Mouse (Mus musculus) E14TG2a.4 (cell line): ENCODE data around the gene Ell.

Source experiments
- CTCF ChIP-seq: conservative IDR thresholded peaks from 2 replicates; pipeline ENCODE4 v1.5.1; 2014; ENCODE audit warnings: low read length
- NANOG ChIP-seq: IDR thresholded peaks from 2 replicates; pipeline ENCODE4 v1.6.1; 2014; ENCODE audit warnings: borderline replicate concordance, low read length, mixed read lengths
- POU5F1 ChIP-seq: IDR thresholded peaks from 2 replicates; pipeline ENCODE4 v1.6.1; 2014; ENCODE audit warnings: low read length, borderline replicate concordance

DNA sequence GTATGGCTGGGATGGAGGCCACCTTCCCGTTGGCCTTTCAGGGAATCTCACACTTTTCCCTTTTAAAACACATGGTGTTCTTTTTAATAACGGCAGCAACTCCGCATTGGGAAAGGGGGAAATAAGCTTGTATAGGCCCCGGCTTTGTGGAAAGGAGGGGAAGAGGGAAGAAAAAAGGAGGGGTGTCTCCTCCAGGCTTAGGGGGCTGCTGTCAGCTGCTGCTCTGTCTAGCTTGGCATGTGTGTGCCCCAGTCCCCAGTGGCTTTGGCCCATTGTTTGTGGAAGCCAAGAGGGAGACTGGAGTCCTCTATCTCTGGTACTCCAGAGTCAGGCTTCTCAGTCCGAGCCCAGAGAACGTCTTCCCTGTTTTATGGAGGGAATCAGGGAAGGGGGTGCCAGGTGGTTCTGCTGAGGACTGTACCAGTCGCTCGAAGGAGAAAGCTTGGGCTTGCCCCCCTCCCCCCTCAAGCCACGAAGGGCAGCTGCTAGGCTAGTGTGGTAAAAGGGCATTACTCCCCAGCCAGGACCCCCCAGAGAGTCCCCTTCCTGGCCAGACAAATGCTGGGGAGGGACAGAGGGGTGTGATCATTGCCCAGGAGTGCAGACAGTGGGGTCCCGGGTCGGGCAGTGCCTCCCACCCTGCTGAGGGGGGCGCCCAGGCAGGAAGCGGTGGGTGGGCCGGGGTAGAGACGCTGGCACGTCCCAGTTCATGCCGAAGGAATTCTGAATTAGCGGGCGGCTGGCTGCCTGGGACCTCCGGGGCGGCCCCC lies 44.1 kb upstream of the Ell start:
- TF ChIP-seq CTCF (no peak), POU5F1 (no peak), NANOG (no peak)
